Mouse (Mus musculus) forebrain, embryonic 11.5 days (tissue): Measurements from ENCODE around the gene Tspan31. TPM values are rescaled to one million over a fixed set of nuclear protein-coding genes. Genes with fewer than 3 reads are reported as not detected.

Experiments used
- ATAC-seq: fragments of 200-750 bp; cut with Nextera tagmentation; replicated peaks from 2 replicates; pipeline ENCODE4 v1.8.0; 2017; ENCODE audit warnings: moderate TSS enrichment; ENCODE audit not compliant: low FRiP score
- DNase-seq: peaks from one replicate; pipeline ENCODE4 v3.0.0-alpha.2; 2017; ENCODE audit warnings: low spot score
- H3K27ac ChIP-seq: fragments of 300-500 bp; sonication (generic); 2 replicates; pipeline ENCODE4 v1.5.1; 2014; ENCODE audit warnings: low read depth, low read length
- H3K27me3 ChIP-seq: fragments of 300-500 bp; sonication (generic); 2 replicates; pipeline ENCODE4 v1.6.1; 2014; ENCODE audit warnings: mild to moderate bottlenecking, low read length, mixed read lengths; ENCODE audit not compliant: control insufficient read depth, insufficient read depth
- H3K36me3 ChIP-seq: fragments of 300-500 bp; sonication (generic); 2 replicates; pipeline ENCODE4 v1.6.1; 2014; ENCODE audit warnings: mild to moderate bottlenecking, low read length, moderate library complexity, mixed read lengths; ENCODE audit not compliant: control insufficient read depth, insufficient read depth
- H3K4me1 ChIP-seq: fragments of 300-500 bp; sonication (generic); replicated peaks from 2 replicates; pipeline ENCODE4 v1.6.1; 2014; ENCODE audit warnings: low read length, mixed read lengths; ENCODE audit not compliant: control insufficient read depth, insufficient read depth
- H3K4me2 ChIP-seq: fragments of 300-500 bp; sonication (generic); 2 replicates; pipeline ENCODE4 v1.6.1; 2014; ENCODE audit warnings: low read depth, mild to moderate bottlenecking, low read length, moderate library complexity, mixed read lengths; ENCODE audit not compliant: severe bottlenecking
- H3K4me3 ChIP-seq: fragments of 300-500 bp; sonication (generic); 2 replicates; pipeline ENCODE4 v1.5.1; 2014; ENCODE audit warnings: low read depth, low read length
- H3K9ac ChIP-seq: fragments of 300-500 bp; sonication (generic); 2 replicates; pipeline ENCODE4 v1.6.1; 2014; ENCODE audit warnings: low read length
- H3K9me3 ChIP-seq: fragments of 300-500 bp; sonication (generic); 2 replicates; pipeline ENCODE4 v1.6.1; 2016; ENCODE audit warnings: low read length, mixed read lengths; ENCODE audit not compliant: control insufficient read depth
- whole genome bisulfite sequencing: fragments of 180-500 bp; shearing (Covaris S2); extraction: QIAGEN DNeasy Blood & Tissue Kit; methylation state at CpG from one replicate; pipeline ENCODE4 v1.1.7; 2014; 5-methylcytosine and 5-hydroxymethylcytosine counted together
- polyA plus RNA-seq: library from polyadenylated mRNA; unstranded; fragments of >200 nt; fragmentation: Nextera tagmentation; extraction: Ambion mirVana; gene quantifications from 2 replicates; pipeline ENCODE4 v1.2.1, GENCODE M21; 2014

Gene Tspan31
- polyA plus RNA-seq, 1 experiment from 2014 or later = 159 TPM

GRCm38 (mm10) chr10:127049395-127050118 is 20.5 kb downstream of the Tspan31 start:
- ATAC-seq = no peak
- peak; percentile 54 for DNase-seq
- Histone ChIP-seq H3K4me1 (peaks cover 6% of the 10 kb centered on the region; the same call in 1 of the 2 replicates), H3K9me3 (no peaks in the 10 kb centered on the region), H3K4me3 (peak overlapping the region; percentile 5; the same call in 1 of the 2 replicates), H3K9ac (no peak overlapping the region; the same call in 1 of the 2 replicates), H3K27me3 (peaks cover 36% of the 10 kb centered on the region), H3K4me2 (no peak overlapping the region), H3K27ac (no peak overlapping the region), H3K36me3 (no peaks in the 10 kb centered on the region)
- 3% methylated on average over 29 of the region's 29 CpGs for WGBS

GRCm38 (mm10) chr10:127048608-127049394 is 21.3 kb downstream of the Tspan31 start:
- peak overlapping the region; percentile 5; the same call in 1 of the 2 replicates for H3K4me3 ChIP-seq
- ATAC-seq = no peak
- no peak overlapping the region for H3K27ac ChIP-seq
- DNase-seq = peak; percentile 52
- no peak overlapping the region; the same call in none of the 2 replicates for H3K9ac ChIP-seq
- WGBS = 4% methylated on average over 35 of the region's 35 CpGs
- no peaks in the 10 kb centered on the region for H3K36me3 ChIP-seq
- H3K27me3 ChIP-seq = peaks cover 36% of the 10 kb centered on the region
- peak overlapping the region; percentile 11; the same call in 1 of the 2 replicates for H3K4me2 ChIP-seq
- no peaks in the 10 kb centered on the region for H3K9me3 ChIP-seq
- peaks cover 6% of the 10 kb centered on the region; the same call in 1 of the 2 replicates for H3K4me1 ChIP-seq

- 27% methylated on average over 5 of the region's 5 CpGs for WGBS
- ATAC-seq = no peak
- H3K4me1 ChIP-seq = peaks cover 7% of the 10 kb centered on the region; the same call in 1 of the 2 replicates
- peak within 1 kb of the TSS; percentile 5; the same call in 1 of the 2 replicates for H3K4me3 ChIP-seq
- H3K36me3 ChIP-seq = no peaks in the 10 kb centered on the region
- no peaks in the 10 kb centered on the region for H3K9me3 ChIP-seq
- peaks cover 36% of the 10 kb centered on the region for H3K27me3 ChIP-seq
- H3K9ac ChIP-seq = no peak within 1 kb of the TSS; the same call in 1 of the 2 replicates
- no peak for DNase-seq
- peak within 1 kb of the TSS; percentile 11; the same call in 1 of the 2 replicates for H3K4me2 ChIP-seq
- no peak within 1 kb of the TSS for H3K27ac ChIP-seq
Measured at GRCm38 (mm10) chr10:127047954-127048353, 22.1 kb downstream of the Tspan31 start, which contains the start of gene Cyp27b1. Gene Cyp27b1 (plus strand): TSS chr10:127048250.

- H3K9ac ChIP-seq = no peak overlapping the region
- DNase-seq (no peak), ATAC-seq (no peak)
- H3K36me3 ChIP-seq = no peaks in the 10 kb centered on the region
- H3K27ac ChIP-seq = no peak overlapping the region
- no peak overlapping the region for H3K4me2 ChIP-seq
- no peaks in the 10 kb centered on the region for H3K9me3 ChIP-seq
- H3K27me3 ChIP-seq = peaks cover 9% of the 10 kb centered on the region
- WGBS = 83% methylated on average over 6 of the region's 6 CpGs
- no peak overlapping the region for H3K4me3 ChIP-seq
- H3K4me1 ChIP-seq = 0 out of 2 replicates have a peak, but pooled peaks cover 2% of the 10 kb centered on the region
Measured at GRCm38 (mm10) chr10:127043187-127043586, 26.9 kb downstream of the Tspan31 start.

- WGBS = 19% methylated on average over 5 of the region's 5 CpGs
- Histone ChIP-seq H3K27ac (no peak overlapping the region), H3K4me3 (peak overlapping the region; percentile 69)
Measured at GRCm38 (mm10) chr10:127042468-127043115, 27.5 kb downstream of the Tspan31 start.

GRCm38 (mm10) chr10:127041774-127042338 is 28.2 kb downstream of the Tspan31 start:
- under 1% methylated on average over 44 of the region's 44 CpGs for WGBS
- H3K4me3 ChIP-seq = peak overlapping the region; percentile 69
- H3K4me2 ChIP-seq = peak overlapping the region; percentile 99
- peaks cover 2% of the 10 kb centered on the region; the same call in 1 of the 2 replicates for H3K27me3 ChIP-seq
- H3K9me3 ChIP-seq = no peaks in the 10 kb centered on the region
- 0 out of 2 replicates have a peak, but pooled peaks cover 2% of the 10 kb centered on the region for H3K4me1 ChIP-seq
- no peak overlapping the region for H3K27ac ChIP-seq
- H3K36me3 ChIP-seq = no peaks in the 10 kb centered on the region
- H3K9ac ChIP-seq = peak overlapping the region; percentile 58
- ATAC-seq (peak; percentile 86), DNase-seq (peak; percentile 96)

More at GRCm38 (mm10) chr10:127042468-127043115, 27.5 kb downstream of the Tspan31 start:
- DNase-seq (no peak), ATAC-seq (no peak)
- Histone ChIP-seq H3K27me3 (peaks cover 4% of the 10 kb centered on the region; the same call in 1 of the 2 replicates), H3K4me2 (peak overlapping the region; percentile 99), H3K36me3 (no peaks in the 10 kb centered on the region), H3K9ac (peak overlapping the region; percentile 58), H3K4me1 (0 out of 2 replicates have a peak, but pooled peaks cover 2% of the 10 kb centered on the region), H3K9me3 (no peaks in the 10 kb centered on the region)

- Histone ChIP-seq H3K27me3 (peaks cover 2% of the 10 kb centered on the region; the same call in 1 of the 2 replicates), H3K36me3 (no peaks in the 10 kb centered on the region), H3K27ac (no peak within 1 kb of the TSS), H3K4me1 (0 out of 2 replicates have a peak, but pooled peaks cover 2% of the 10 kb centered on the region), H3K9ac (peak within 1 kb of the TSS; percentile 58), H3K4me3 (peak within 1 kb of the TSS; percentile 69), H3K4me2 (peak within 1 kb of the TSS; percentile 99), H3K9me3 (no peaks in the 10 kb centered on the region)
- WGBS = under 1% methylated on average over 28 of the region's 28 CpGs
- ATAC-seq (peak; percentile 75), DNase-seq (peak; percentile 77)
Measured at GRCm38 (mm10) chr10:127041274-127041766, 28.7 kb downstream of the Tspan31 start, which contains the start of the genes Mettl1 and Eef1akmt3. Gene Mettl1 (plus strand): TSS chr10:127041414. Gene Eef1akmt3 (minus strand): TSS chr10:127041513.
